Mouse (Mus musculus) megakaryocyte-erythroid progenitor cell, adult 5-6 weeks (primary cell): ENCODE results near the gene Abcc1. TPM values are rescaled to one million over a fixed set of nuclear protein-coding genes. Genes with fewer than 3 reads are reported as not detected.

Experiments used
- ATAC-seq: replicated peaks from 2 replicates; pipeline ENCODE4 v1.8.0; 2016; ENCODE audit warnings: mild to moderate bottlenecking, inconsistent platforms; ENCODE audit not compliant: severe bottlenecking, poor library complexity, low FRiP score, low TSS enrichment
- total RNA-seq, 2 experiments: library from RNA; stranded (forward) in 1 of 2; stranded (reverse) in 1 of 2; fragments of 200-1000, 215-1000 nt in 1 of 2; fragments of >200 nt in 1 of 2; fragmentation: Nextera tagmentation in 1 of 2; gene quantifications; 2 replicates each; pipeline ENCODE4 v1.2.3; 2014 to 2017

Gene Abcc1
- total RNA-seq (2014; fragmentation: Nextera tagmentation) (32.6 and 42.0 TPM in 2 replicates), total RNA-seq (2017) (19.1 and 25.8 TPM in 2 replicates)

- peak; percentile 54 for ATAC-seq
Observed at GRCm38 (mm10) chr16:14361362-14362098, at the start of gene Abcc1. Abcc1 (plus strand) TSS chr16:14361558.

- ATAC-seq = no peak
Observed at GRCm38 (mm10) chr16:14312914-14313313, 48.4 kb upstream of the Abcc1 start.

DNA sequence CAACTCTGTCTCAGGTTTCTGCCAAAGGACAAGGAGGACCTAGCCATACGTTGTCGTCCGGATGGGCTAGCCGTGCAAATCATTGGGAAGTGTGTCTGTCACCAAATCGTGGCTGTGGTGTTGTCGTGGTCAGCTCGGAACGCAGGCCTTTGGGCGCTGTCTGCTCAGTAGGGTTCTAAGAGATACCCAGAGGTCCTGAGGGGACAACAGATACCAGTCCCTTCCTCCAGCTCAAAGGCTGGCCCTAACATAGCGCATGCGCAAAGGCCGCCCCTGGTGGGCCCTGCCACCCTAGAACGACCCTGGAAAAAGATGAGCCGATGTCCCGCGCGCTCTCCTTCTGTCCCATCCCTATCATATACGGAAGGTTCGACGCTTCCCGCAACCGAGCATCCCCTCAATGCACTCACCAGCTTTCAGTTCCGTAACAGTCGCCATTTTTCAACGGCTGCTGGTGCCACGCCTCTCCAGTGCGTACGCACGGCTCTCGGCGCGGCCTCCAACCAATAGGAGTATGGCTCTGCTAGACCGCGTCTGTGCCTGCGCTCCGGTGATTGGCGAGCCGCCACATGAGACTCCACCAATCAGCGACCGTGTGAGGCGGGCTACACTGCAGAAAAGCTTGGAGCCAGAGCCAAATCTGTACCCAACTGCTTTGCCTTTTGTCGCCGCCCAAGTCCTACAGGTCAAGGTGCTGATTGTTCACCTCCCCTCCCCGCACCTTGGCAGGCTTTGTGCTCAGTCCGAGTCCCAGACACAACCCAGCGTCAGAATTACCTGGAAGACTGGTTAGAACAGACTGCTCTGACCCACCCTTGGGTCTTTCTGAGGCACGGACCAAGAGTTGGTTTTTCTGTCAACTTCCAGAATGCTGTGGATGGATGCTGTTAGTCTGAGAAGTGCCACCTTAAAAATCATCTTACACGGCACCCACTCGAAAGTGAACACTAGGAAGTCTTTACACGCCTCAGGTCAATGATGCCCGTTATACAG is 44.2 kb upstream of the Abcc1 start, which contains the start of gene Fopnl:
Gene Fopnl (minus strand): TSS at position 522 of the 993 bp plus-strand sequence.
- ATAC-seq = peak; percentile 100

DNA sequence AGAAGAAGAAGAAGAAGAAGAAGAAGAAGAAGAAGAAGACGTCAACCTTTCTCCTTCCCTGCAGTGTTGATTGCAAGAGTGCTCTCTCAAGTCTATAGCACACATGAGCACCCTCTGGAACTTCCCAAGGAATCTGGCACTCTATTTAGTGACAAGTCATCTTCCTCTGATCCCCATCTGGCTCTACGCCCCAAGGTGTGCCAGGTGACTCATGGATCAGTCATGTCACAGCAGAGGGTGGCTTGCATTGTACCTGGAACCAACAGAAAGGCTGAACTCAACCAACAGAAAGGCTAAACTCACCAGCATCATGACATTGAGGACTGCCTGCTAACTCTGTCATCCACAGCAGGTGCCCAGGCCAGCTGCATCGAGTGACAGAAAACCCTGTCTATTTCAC is 41.7 kb upstream of the Abcc1 start:
- no peak for ATAC-seq

- no peak for ATAC-seq
Observed at GRCm38 (mm10) chr16:14320494-14320893, 40.9 kb upstream of the Abcc1 start.

GRCm38 (mm10) chr16:14328156-14328555 is 33.2 kb upstream of the Abcc1 start:
- no peak for ATAC-seq

GRCm38 (mm10) chr16:14344967-14345366 is 16.4 kb upstream of the Abcc1 start:
- ATAC-seq = peak; percentile 59

- ATAC-seq = peak; percentile 67
Observed at GRCm38 (mm10) chr16:14351571-14351970, 9.8 kb upstream of the Abcc1 start.

DNA sequence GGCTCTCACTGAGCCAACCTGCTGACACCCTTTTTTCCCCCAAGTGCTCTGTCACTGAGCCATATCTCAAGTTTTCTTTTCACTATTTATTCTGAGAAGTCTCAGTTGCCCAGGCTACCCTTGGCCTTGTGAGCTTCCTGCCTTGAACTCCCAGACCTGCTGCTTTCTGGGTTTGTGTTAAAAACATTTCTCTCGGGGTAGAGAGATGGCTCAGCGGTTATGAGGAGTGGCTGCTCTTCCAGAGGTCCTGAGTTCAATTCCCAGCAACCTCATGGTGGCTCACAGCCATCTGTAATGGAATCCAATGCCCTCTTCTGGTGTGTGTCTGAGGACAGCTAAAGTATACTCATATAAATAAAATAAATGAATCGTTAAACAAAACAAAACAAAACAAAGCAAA is 9.1 kb upstream of the Abcc1 start:
- no peak for ATAC-seq

GRCm38 (mm10) chr16:14352663-14353062 is 8.7 kb upstream of the Abcc1 start:
- 0 out of 2 replicates have a peak, but pooled peaks have one; percentile 11 for ATAC-seq

DNA sequence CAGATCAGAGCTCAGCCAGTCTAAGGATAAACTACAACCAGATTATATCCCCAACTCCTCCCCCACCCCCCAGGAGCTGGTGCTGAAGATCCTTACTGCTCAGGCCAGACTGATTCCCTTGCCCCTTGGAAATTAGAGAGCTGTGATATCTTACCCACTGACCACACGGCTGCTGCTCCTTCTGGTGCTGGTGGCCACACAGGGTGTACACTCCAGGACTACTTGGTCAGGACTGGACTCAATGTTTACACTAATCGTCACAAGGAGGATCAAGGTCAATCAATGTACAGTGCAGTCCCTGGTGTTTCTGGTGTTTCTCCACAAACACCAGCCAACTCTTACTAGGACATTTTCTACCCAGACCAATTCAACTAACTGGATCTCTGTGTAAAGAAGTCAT is 3.5 kb upstream of the Abcc1 start:
- ATAC-seq = peak; percentile 33; the same call in 1 of the 2 replicates

DNA sequence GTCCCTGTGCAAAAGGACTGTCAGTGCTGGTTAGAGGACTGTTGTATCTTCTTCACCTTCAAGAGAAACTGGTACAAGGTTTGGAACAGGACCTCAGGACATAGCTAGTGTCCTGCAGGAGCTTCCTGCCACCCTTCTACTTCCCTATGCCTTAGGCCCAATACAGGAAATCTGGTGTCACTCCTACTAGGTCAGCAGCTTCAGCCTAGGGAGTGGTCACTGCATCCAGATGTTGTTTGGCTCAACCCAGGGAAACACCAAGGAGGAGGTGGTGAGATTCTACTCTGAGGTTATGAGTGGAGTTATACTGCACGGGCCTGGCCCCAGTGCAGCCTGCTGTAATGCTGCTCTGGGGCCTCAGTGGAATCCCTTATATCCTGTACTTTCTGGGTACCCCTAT is 2.8 kb upstream of the Abcc1 start:
- ATAC-seq = no peak

- ATAC-seq = no peak
Observed at GRCm38 (mm10) chr16:14360931-14361330, 427 bp upstream of the Abcc1 start.

GRCm38 (mm10) chr16:14362099-14362820 is 902 bp downstream of the Abcc1 start:
- ATAC-seq = no peak

DNA sequence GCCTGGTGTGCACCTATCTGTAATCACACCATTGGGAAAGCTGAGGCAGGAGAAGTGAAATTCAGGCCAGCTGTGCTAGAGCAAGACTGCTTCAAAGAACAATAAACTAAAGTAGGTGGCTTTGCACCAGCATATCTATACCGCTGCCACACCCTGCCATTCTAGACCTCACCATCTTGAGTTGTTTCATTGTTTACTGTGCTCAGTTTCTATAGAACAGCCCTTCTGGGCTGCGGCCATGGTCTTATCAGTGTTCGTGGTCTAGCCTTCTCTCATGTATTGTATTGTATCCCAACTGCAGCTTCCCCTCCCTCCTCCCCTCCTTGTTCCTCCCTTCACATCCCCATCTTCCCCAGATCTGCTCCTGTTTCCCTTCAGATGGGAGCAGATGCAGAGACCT is 2.1 kb downstream of the Abcc1 start:
- peak; percentile 51 for ATAC-seq

GRCm38 (mm10) chr16:14364066-14364465 is 2.7 kb downstream of the Abcc1 start:
- no peak for ATAC-seq

- 0 out of 2 replicates have a peak, but pooled peaks have one; percentile 19 for ATAC-seq
Observed at GRCm38 (mm10) chr16:14365457-14365856, 4.1 kb downstream of the Abcc1 start.

DNA sequence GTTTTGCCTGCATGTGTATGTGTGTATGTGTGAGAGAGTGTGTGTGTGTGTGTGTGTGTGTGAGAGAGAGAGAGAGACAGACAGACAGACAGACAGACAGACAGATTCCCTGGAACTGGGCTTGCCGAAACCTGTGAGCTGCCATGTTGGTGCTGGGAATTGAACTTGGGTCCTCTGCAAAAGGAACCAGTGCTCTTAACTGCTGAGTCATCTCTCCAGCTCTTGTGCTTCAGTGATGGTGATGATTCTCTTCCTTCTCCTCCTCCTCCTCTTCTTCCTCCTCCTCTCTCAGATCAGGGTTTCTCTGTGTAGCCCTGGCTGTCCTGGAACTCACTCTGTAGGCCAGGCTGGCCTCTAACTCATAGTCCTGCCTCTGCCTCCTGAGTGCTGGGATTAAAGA is 4.7 kb downstream of the Abcc1 start:
- ATAC-seq = no peak

- ATAC-seq = no peak
Observed at GRCm38 (mm10) chr16:14371367-14371766, 10.0 kb downstream of the Abcc1 start.
